Mouse (Mus musculus): ENCODE results near the gene Dnajc11. TPM values are rescaled to one million over a fixed set of nuclear protein-coding genes. Genes with fewer than 3 reads are reported as not detected.

The Dnajc11 gene
- polyA plus RNA-seq, 1 experiment from 2014 or later = 76.4 TPM

GRCm38 (mm10) chr4:151993035-151993434, 59.5 kb downstream of the Dnajc11 start:
- no peaks in the 10 kb centered on the region for H3K27me3 ChIP-seq
- peaks cover 37% of the 10 kb centered on the region for H3K36me3 ChIP-seq
- 80% methylated on average over 6 of the region's 6 CpGs for WGBS
- H3K9me3 ChIP-seq = no peaks in the 10 kb centered on the region
- H3K4me1 ChIP-seq = peaks cover 32% of the 10 kb centered on the region
- peak overlapping the region; percentile 96; the same call in 1 of the 2 replicates for H3K9ac ChIP-seq
- peak overlapping the region; percentile 87; the same call in 1 of the 2 replicates for H3K4me2 ChIP-seq (replicated peaks)
- no peak for ATAC-seq (ENCODE audit: low FRiP score, low read depth)
- H3K27ac ChIP-seq = no peak overlapping the region
- H3K4me3 ChIP-seq = peak overlapping the region; percentile 99; the same call in 1 of the 2 replicates

- Histone ChIP-seq H3K27ac (peak overlapping the region; percentile 89), H3K4me2 (replicated peaks) (peak overlapping the region; percentile 87), H3K9ac (peak overlapping the region; percentile 96), H3K27me3 (no peaks in the 10 kb centered on the region), H3K9me3 (no peaks in the 10 kb centered on the region), H3K4me3 (peak overlapping the region; percentile 99), H3K4me1 (peaks cover 26% of the 10 kb centered on the region), H3K36me3 (peaks cover 37% of the 10 kb centered on the region)
- no peak for ATAC-seq (ENCODE audit: low FRiP score, low read depth)
- WGBS = under 1% methylated on average over 60 of the region's 61 CpGs
Measured at GRCm38 (mm10) chr4:151994228-151995171, 61.0 kb downstream of the Dnajc11 start.

- no peaks in the 10 kb centered on the region for H3K9me3 ChIP-seq
- peaks cover 27% of the 10 kb centered on the region for H3K36me3 ChIP-seq
- H3K27ac ChIP-seq = peak overlapping the region; percentile 89
- peaks cover 26% of the 10 kb centered on the region for H3K4me1 ChIP-seq
- H3K4me3 ChIP-seq = peak overlapping the region; percentile 99
- H3K4me2 ChIP-seq (replicated peaks) = peak overlapping the region; percentile 87
- H3K27me3 ChIP-seq = no peaks in the 10 kb centered on the region
- peak overlapping the region; percentile 96 for H3K9ac ChIP-seq
- peak; percentile 0 for ATAC-seq (ENCODE audit: low FRiP score, low read depth)
- under 1% methylated on average over 78 of the region's 111 CpGs for WGBS
Measured at GRCm38 (mm10) chr4:151995371-151996172, 62.1 kb downstream of the Dnajc11 start.

GRCm38 (mm10) chr4:151996173-151996950, 62.9 kb downstream of the Dnajc11 start, which contains the start of gene Phf13:
TSS of gene Phf13 (minus strand) at chr4:151996258.
- peak within 1 kb of the TSS; percentile 87 for H3K4me2 ChIP-seq (replicated peaks)
- H3K9ac ChIP-seq = peak within 1 kb of the TSS; percentile 96
- H3K27me3 ChIP-seq = no peaks in the 10 kb centered on the region
- ATAC-seq (ENCODE audit: low FRiP score, low read depth) = peak; percentile 97
- peaks cover 29% of the 10 kb centered on the region for H3K4me1 ChIP-seq
- H3K4me3 ChIP-seq = peak within 1 kb of the TSS; percentile 99
- under 1% methylated on average over 90 of the region's 94 CpGs for WGBS
- peak within 1 kb of the TSS; percentile 89 for H3K27ac ChIP-seq
- H3K9me3 ChIP-seq = no peaks in the 10 kb centered on the region
- peaks cover 20% of the 10 kb centered on the region for H3K36me3 ChIP-seq

- Histone ChIP-seq H3K9ac (peak overlapping the region; percentile 82), H3K9me3 (no peaks in the 10 kb centered on the region), H3K4me2 (replicated peaks) (peak overlapping the region; percentile 69), H3K4me1 (peaks cover 29% of the 10 kb centered on the region), H3K27me3 (no peaks in the 10 kb centered on the region), H3K27ac (peak overlapping the region; percentile 79), H3K4me3 (peak overlapping the region; percentile 99), H3K36me3 (peaks cover 14% of the 10 kb centered on the region)
- no peak for ATAC-seq (ENCODE audit: low FRiP score, low read depth)
- WGBS = 4% methylated on average over 13 of the region's 13 CpGs
Measured at GRCm38 (mm10) chr4:151996951-151997222, 63.4 kb downstream of the Dnajc11 start.

- Histone ChIP-seq H3K27ac (no peak overlapping the region), H3K27me3 (no peaks in the 10 kb centered on the region), H3K4me3 (peak overlapping the region; percentile 99), H3K36me3 (peaks cover 6% of the 10 kb centered on the region), H3K4me2 (replicated peaks) (peak overlapping the region; percentile 69), H3K9me3 (no peaks in the 10 kb centered on the region), H3K9ac (peak overlapping the region; percentile 82), H3K4me1 (peaks cover 29% of the 10 kb centered on the region)
- 69% methylated on average over 3 of the region's 3 CpGs for WGBS
- ATAC-seq (ENCODE audit: low FRiP score, low read depth) = no peak
Measured at GRCm38 (mm10) chr4:151997701-151998100, 64.2 kb downstream of the Dnajc11 start.

- H3K27me3 ChIP-seq = no peaks in the 10 kb centered on the region
- ATAC-seq (ENCODE audit: low FRiP score, low read depth) = no peak
- H3K36me3 ChIP-seq = no peaks in the 10 kb centered on the region
- H3K4me3 ChIP-seq = no peak overlapping the region
- H3K4me1 ChIP-seq = peaks cover 12% of the 10 kb centered on the region
- WGBS = 78% methylated on average over 3 of the region's 3 CpGs
- H3K4me2 ChIP-seq (replicated peaks) = no peak overlapping the region
- H3K9me3 ChIP-seq = no peaks in the 10 kb centered on the region
- no peak overlapping the region for H3K9ac ChIP-seq
- H3K27ac ChIP-seq = no peak overlapping the region
Measured at GRCm38 (mm10) chr4:151999481-151999880, 66.0 kb downstream of the Dnajc11 start.

- Histone ChIP-seq H3K4me2 (replicated peaks) (no peak overlapping the region), H3K4me1 (peaks cover 12% of the 10 kb centered on the region), H3K36me3 (no peaks in the 10 kb centered on the region), H3K27ac (no peak overlapping the region), H3K4me3 (no peak overlapping the region), H3K9me3 (no peaks in the 10 kb centered on the region), H3K9ac (no peak overlapping the region), H3K27me3 (no peaks in the 10 kb centered on the region)
- WGBS = 32% methylated on average over 4 of the region's 4 CpGs
- ATAC-seq (ENCODE audit: low FRiP score, low read depth) = no peak
Measured at GRCm38 (mm10) chr4:152000906-152001305, 67.4 kb downstream of the Dnajc11 start.

GRCm38 (mm10) chr4:152001335-152001734, 67.8 kb downstream of the Dnajc11 start:
- H3K9me3 ChIP-seq = no peaks in the 10 kb centered on the region

GRCm38 (mm10) chr4:152002063-152002462, 68.6 kb downstream of the Dnajc11 start:
- H3K9ac ChIP-seq = no peak overlapping the region
- H3K27me3 ChIP-seq = no peaks in the 10 kb centered on the region
- peaks cover 13% of the 10 kb centered on the region for H3K4me1 ChIP-seq
- H3K27ac ChIP-seq = no peak overlapping the region
- H3K4me2 ChIP-seq (replicated peaks) = no peak overlapping the region
- no peak overlapping the region for H3K4me3 ChIP-seq
- ATAC-seq (ENCODE audit: low FRiP score, low read depth) = no peak
- no peaks in the 10 kb centered on the region for H3K9me3 ChIP-seq
- WGBS = 90% methylated on average over 3 of the region's 3 CpGs
- H3K36me3 ChIP-seq = no peaks in the 10 kb centered on the region

More at GRCm38 (mm10) chr4:152001335-152001734, 67.8 kb downstream of the Dnajc11 start:
- H3K4me3 ChIP-seq = no peak overlapping the region
- peaks cover 12% of the 10 kb centered on the region for H3K4me1 ChIP-seq
- no peak for ATAC-seq (ENCODE audit: low FRiP score, low read depth)
- no peaks in the 10 kb centered on the region for H3K36me3 ChIP-seq
- 57% methylated on average over 4 of the region's 4 CpGs for WGBS
- no peak overlapping the region for H3K9ac ChIP-seq
- no peak overlapping the region for H3K27ac ChIP-seq
- H3K27me3 ChIP-seq = no peaks in the 10 kb centered on the region
- H3K4me2 ChIP-seq (replicated peaks) = no peak overlapping the region

- Histone ChIP-seq H3K27ac (no peak overlapping the region), H3K9ac (no peak overlapping the region), H3K9me3 (no peaks in the 10 kb centered on the region), H3K4me3 (no peak overlapping the region), H3K4me1 (peaks cover 31% of the 10 kb centered on the region), H3K36me3 (no peaks in the 10 kb centered on the region), H3K4me2 (replicated peaks) (no peak overlapping the region), H3K27me3 (peaks cover 4% of the 10 kb centered on the region)
- WGBS = 78% methylated on average over 6 of the region's 6 CpGs
- no peak for ATAC-seq (ENCODE audit: low FRiP score, low read depth)
Measured at GRCm38 (mm10) chr4:152006137-152006536, 72.6 kb downstream of the Dnajc11 start.

All from limb, embryonic 13.5 days (tissue).